Mouse (Mus musculus): ENCODE results near the gene Ubqln5. TPM values are rescaled to one million over a fixed set of nuclear protein-coding genes. Genes with fewer than 3 reads are reported as not detected.

Ubqln5 gene
- polyA plus RNA-seq, 1 experiment: not detected

- no peak for DNase-seq
- Histone ChIP-seq H3K4me3 (replicated peaks; ENCODE audit: extremely low read depth, low read depth, low read length) (no peak overlapping the region), H3K4me1 (ENCODE audit: control insufficient read depth, insufficient read depth, low read length) (no peaks in the 10 kb centered on the region)
- TF ChIP-seq POLR2A (IDR thresholded peaks at IDR 0.05; ENCODE audit: borderline replicate concordance, extremely low read depth, low read depth, low read length) (no peak), CTCF (IDR thresholded peaks at IDR 0.05; ENCODE audit: insufficient read depth, low read length) (no peak)
- WGBS: 61% methylated on average over 4 of the region's 4 CpGs
Observed at GRCm38 (mm10) chr7:104103913-104104756, 25.5 kb downstream of the Ubqln5 start.

- no peak for TF ChIP-seq CTCF (IDR thresholded peaks at IDR 0.05; ENCODE audit: insufficient read depth, low read length)
- no peak for TF ChIP-seq POLR2A (IDR thresholded peaks at IDR 0.05; ENCODE audit: borderline replicate concordance, extremely low read depth, low read depth, low read length)
- DNase-seq: no peak
- Histone ChIP-seq H3K4me1 (ENCODE audit: control insufficient read depth, insufficient read depth, low read length) (no peaks in the 10 kb centered on the region), H3K4me3 (replicated peaks; ENCODE audit: extremely low read depth, low read depth, low read length) (no peak within 1 kb of the TSS)
- 73% methylated on average over 1 of the region's 1 CpGs for WGBS
Observed at GRCm38 (mm10) chr7:104085365-104085764, 44.3 kb downstream of the Ubqln5 start, which contains the start of gene Olfr645. TSS of gene Olfr645 (minus strand) at chr7:104085465.

Other genes starting within 250 kb of the Ubqln5 start
- not detected in 2 replicates for gene Olfr66, start 243.6 kb downstream of the Ubqln5 start, polyA plus RNA-seq (2012; rRNA removed)
- not detected in 2 replicates for gene Olfr64, start 235.3 kb downstream of the Ubqln5 start, polyA plus RNA-seq (2012; rRNA removed)
- not detected in 2 replicates for gene Olfr65, start 226.3 kb downstream of the Ubqln5 start, polyA plus RNA-seq (2012; rRNA removed)
- not detected in 2 replicates for gene Olfr631, start 201.0 kb downstream of the Ubqln5 start, polyA plus RNA-seq (2012; rRNA removed)
- not detected in 2 replicates for gene Olfr632, start 195.5 kb downstream of the Ubqln5 start, polyA plus RNA-seq (2012; rRNA removed)
- gene Olfr633, start 185.4 kb downstream of the Ubqln5 start, polyA plus RNA-seq (2012; rRNA removed): not detected in 2 replicates
- not detected in 2 replicates for gene Olfr635, start 158.7 kb downstream of the Ubqln5 start, polyA plus RNA-seq (2012; rRNA removed)
- not detected in 2 replicates for gene Olfr638, start 131.1 kb downstream of the Ubqln5 start, polyA plus RNA-seq (2012; rRNA removed)
- gene Olfr639, start 112.5 kb downstream of the Ubqln5 start, polyA plus RNA-seq (2012; rRNA removed): not detected in 2 replicates
- gene Olfr640, start 104.3 kb downstream of the Ubqln5 start, polyA plus RNA-seq (2012; rRNA removed): not detected in 2 replicates
- gene Olfr641, start 94.4 kb downstream of the Ubqln5 start, polyA plus RNA-seq (2012; rRNA removed): not detected in 2 replicates
- not detected in 2 replicates for gene Olfr642, start 77.2 kb downstream of the Ubqln5 start, polyA plus RNA-seq (2012; rRNA removed)
- gene 4930516K23Rik, start 68.4 kb downstream of the Ubqln5 start, polyA plus RNA-seq (2012; rRNA removed): not detected in 2 replicates
- gene Olfr644, start 58.0 kb downstream of the Ubqln5 start, polyA plus RNA-seq (2012; rRNA removed): not detected in 2 replicates
- gene Olfr645, start 44.4 kb downstream of the Ubqln5 start, polyA plus RNA-seq (2012; rRNA removed): not detected in 2 replicates
- gene Olfr646, start 25.0 kb downstream of the Ubqln5 start, polyA plus RNA-seq (2012; rRNA removed): not detected in 2 replicates
- gene Olfr643, start 7.6 kb upstream of the Ubqln5 start, polyA plus RNA-seq (2012; rRNA removed): not detected in 2 replicates
- not detected in 2 replicates for gene Ubqln3, start 13.5 kb upstream of the Ubqln5 start, polyA plus RNA-seq (2012; rRNA removed)
- gene Ubqlnl, start 20.7 kb upstream of the Ubqln5 start, polyA plus RNA-seq (2012; rRNA removed): not detected in 2 replicates
- not detected in 2 replicates for gene Olfm5, start 35.0 kb upstream of the Ubqln5 start, polyA plus RNA-seq (2012; rRNA removed)
- gene Olfr648, start 53.6 kb upstream of the Ubqln5 start, polyA plus RNA-seq (2012; rRNA removed): 0.04 TPM in 1 of 2 replicates, not detected in the other
- not detected in 2 replicates for gene Olfr649, start 66.2 kb upstream of the Ubqln5 start, polyA plus RNA-seq (2012; rRNA removed)
- gene Trim6, start 89.0 kb upstream of the Ubqln5 start, polyA plus RNA-seq (2012; rRNA removed): 0.88 and 1.3 TPM in 2 replicates
- 5.7 and 15.2 TPM in 2 replicates for gene Trim34a, start 114.6 kb upstream of the Ubqln5 start, polyA plus RNA-seq (2012; rRNA removed)
- gene Trim5, start 158.3 kb upstream of the Ubqln5 start, polyA plus RNA-seq (2012; rRNA removed): 0.70 and 1.9 TPM in 2 replicates
- gene Trim12a, start 185.6 kb upstream of the Ubqln5 start, polyA plus RNA-seq (2012; rRNA removed): 3.1 and 11.5 TPM in 2 replicates
- 0.26 and 3.4 TPM in 2 replicates for gene Trim34b, start 199.6 kb upstream of the Ubqln5 start, polyA plus RNA-seq (2012; rRNA removed)
- 3.2 and 3.8 TPM in 2 replicates for gene Trim12c, start 223.5 kb upstream of the Ubqln5 start, polyA plus RNA-seq (2012; rRNA removed)
- 0.45 and 1.1 TPM in 2 replicates for gene Trim30b, start 240.1 kb upstream of the Ubqln5 start, polyA plus RNA-seq (2012; rRNA removed)